Mouse (Mus musculus) macrophage (primary cell): ENCODE measurements at regions not wholly inside any gene's neighbourhood (a gene's known extent, or its start where the extent isn't known, plus 50 kb on each side); places are given as distances from the start of the nearest gene placed in this dataset.

ENCODE experiments used
- H3K27ac ChIP-seq: fragments of 350-480 bp; formaldehyde crosslinking; 2 replicates; pipeline ENCODE4 v1.9.0; 2021
- H3K36me3 ChIP-seq: fragments of 350-480 bp; formaldehyde crosslinking; 2 replicates; pipeline ENCODE4 v1.9.0; 2021; ENCODE audit errors: inconsistent target
- H3K4me3 ChIP-seq: fragments of 350-480 bp; formaldehyde crosslinking; 2 replicates; pipeline ENCODE4 v1.9.0; 2021; ENCODE audit errors: inconsistent target
- H3K79me2 ChIP-seq: fragments of 350-480 bp; formaldehyde crosslinking; 2 replicates; pipeline ENCODE4 v1.9.0; 2021; ENCODE audit errors: inconsistent target
- WGBS: methylation state at CpG from one replicate; pipeline ENCODE4 v1.1.7; 2026; ENCODE audit warnings: inconsistent platforms; ENCODE audit not compliant: missing documents; 5-methylcytosine and 5-hydroxymethylcytosine counted together

DNA sequence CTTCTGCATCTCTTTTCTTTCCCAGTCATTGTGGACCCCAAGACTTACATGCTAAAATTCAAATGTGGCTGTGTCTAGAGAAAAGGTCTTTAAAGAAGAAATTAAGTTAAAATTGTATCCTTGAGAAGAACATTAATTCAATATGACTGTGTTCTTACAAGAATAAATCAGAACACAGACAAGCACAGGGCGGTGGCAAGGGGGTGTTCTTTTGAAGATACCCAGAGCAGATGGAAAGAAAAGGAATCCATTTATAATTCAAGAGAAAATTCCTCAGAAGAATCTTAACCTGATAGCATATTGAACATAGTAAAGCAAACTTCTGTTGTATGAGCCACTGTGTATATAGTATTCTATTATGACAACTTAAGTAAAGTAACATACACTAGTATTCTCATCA lies 436.7 kb downstream of the Psat1 start:
- Histone ChIP-seq H3K4me3 (no peak overlapping the region), H3K27ac (no peak overlapping the region), H3K36me3 (no peaks in the 10 kb centered on the region), H3K79me2 (no peaks in the 10 kb centered on the region)
- 100% methylated on average over 1 of the region's 1 CpGs for WGBS

- H3K4me3 ChIP-seq, result no peak overlapping the region
- no peaks in the 10 kb centered on the region for H3K79me2 ChIP-seq
- no peak overlapping the region for H3K27ac ChIP-seq
- no peaks in the 10 kb centered on the region for H3K36me3 ChIP-seq
- WGBS, result 91% methylated on average over 1 of the region's 1 CpGs
These were observed 444.2 kb downstream of the Psat1 start for GRCm38 (mm10) chr19:15502985-15503354.

GRCm38 (mm10) chr19:15502315-15502984 lies 444.7 kb downstream of the Psat1 start:
- no peaks in the 10 kb centered on the region for H3K36me3 ChIP-seq
- H3K27ac ChIP-seq, result no peak overlapping the region
- no peaks in the 10 kb centered on the region for H3K79me2 ChIP-seq
- H3K4me3 ChIP-seq, result no peak overlapping the region
- 96% methylated on average over 9 of the region's 9 CpGs for WGBS

GRCm38 (mm10) chr19:15495532-15495931 lies 451.6 kb downstream of the Psat1 start:
- no peaks in the 10 kb centered on the region for H3K36me3 ChIP-seq
- H3K4me3 ChIP-seq, result no peak overlapping the region
- no peaks in the 10 kb centered on the region for H3K79me2 ChIP-seq
- 73% methylated on average over 1 of the region's 1 CpGs for WGBS
- no peak overlapping the region for H3K27ac ChIP-seq

DNA sequence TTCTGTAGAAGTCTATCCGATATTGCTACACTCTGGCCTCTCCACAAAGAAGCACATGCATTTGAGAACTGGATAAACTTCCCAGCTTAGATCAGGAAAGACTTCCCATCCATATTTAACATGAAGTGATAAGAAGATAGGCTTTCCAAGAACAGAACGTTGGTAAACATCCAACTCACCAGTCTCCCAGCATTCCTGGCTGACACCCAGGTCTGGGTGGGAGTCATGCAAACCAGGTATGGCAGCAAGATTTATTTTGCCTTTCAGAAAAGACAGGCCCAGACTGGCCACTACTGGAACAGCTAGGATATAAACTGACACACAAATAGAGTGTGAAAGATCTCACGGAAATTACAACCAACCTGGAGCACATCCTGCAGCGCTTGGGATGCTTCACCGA lies 459.6 kb downstream of the Psat1 start:
- WGBS, result 82% methylated on average over 5 of the region's 5 CpGs
- no peaks in the 10 kb centered on the region for H3K36me3 ChIP-seq
- no peak overlapping the region for H3K4me3 ChIP-seq
- no peaks in the 10 kb centered on the region for H3K79me2 ChIP-seq
- no peak overlapping the region for H3K27ac ChIP-seq

DNA sequence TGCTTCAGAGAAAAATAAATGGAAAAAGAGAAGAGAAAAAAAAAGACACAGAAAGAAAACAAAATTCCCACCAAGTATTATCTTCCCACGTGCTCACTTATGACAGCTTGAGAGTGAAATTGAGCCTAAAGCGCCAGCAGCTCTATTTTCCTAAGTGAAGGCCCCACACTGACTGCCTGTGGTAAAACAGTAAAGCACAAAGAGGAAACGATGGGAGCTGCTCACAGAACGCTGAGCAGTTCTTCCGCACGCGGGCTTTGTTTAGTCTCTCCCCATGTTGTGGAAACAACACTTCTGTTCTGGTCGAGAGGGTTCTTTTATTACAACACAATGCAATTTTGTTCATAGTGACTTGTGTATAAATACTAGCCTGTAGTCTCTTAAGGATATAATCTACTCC lies 465.5 kb downstream of the Psat1 start:
- 15% methylated on average over 8 of the region's 8 CpGs for WGBS
- Histone ChIP-seq H3K27ac (no peak overlapping the region), H3K79me2 (no peaks in the 10 kb centered on the region), H3K36me3 (no peaks in the 10 kb centered on the region), H3K4me3 (no peak overlapping the region)

DNA sequence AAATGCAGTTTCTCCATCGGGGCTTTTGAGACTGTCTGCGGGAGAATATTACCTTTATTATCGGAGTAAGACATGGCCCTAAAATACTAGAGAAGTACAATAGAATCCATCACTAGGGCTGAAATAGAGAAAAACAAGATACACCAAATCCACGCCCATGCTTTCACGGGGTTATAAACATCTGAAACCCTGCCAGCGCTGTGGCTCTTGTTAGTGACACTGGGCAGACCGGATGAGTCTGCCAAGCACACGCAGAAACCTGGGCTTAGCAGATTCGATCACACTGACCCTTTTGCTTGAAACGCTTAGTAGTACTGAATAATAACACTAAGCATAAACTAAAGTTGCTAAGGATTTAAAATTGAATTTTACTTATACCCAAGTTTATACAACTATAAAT lies 477.6 kb downstream of the Psat1 start:
- Histone ChIP-seq H3K27ac (no peak overlapping the region), H3K36me3 (no peaks in the 10 kb centered on the region), H3K4me3 (no peak overlapping the region), H3K79me2 (no peaks in the 10 kb centered on the region)
- 94% methylated on average over 10 of the region's 10 CpGs for WGBS

GRCm38 (mm10) chr19:15466713-15467112 lies 480.4 kb downstream of the Psat1 start:
- Histone ChIP-seq H3K4me3 (no peak overlapping the region), H3K36me3 (no peaks in the 10 kb centered on the region), H3K27ac (no peak overlapping the region), H3K79me2 (no peaks in the 10 kb centered on the region)
- 95% methylated on average over 8 of the region's 8 CpGs for WGBS

DNA sequence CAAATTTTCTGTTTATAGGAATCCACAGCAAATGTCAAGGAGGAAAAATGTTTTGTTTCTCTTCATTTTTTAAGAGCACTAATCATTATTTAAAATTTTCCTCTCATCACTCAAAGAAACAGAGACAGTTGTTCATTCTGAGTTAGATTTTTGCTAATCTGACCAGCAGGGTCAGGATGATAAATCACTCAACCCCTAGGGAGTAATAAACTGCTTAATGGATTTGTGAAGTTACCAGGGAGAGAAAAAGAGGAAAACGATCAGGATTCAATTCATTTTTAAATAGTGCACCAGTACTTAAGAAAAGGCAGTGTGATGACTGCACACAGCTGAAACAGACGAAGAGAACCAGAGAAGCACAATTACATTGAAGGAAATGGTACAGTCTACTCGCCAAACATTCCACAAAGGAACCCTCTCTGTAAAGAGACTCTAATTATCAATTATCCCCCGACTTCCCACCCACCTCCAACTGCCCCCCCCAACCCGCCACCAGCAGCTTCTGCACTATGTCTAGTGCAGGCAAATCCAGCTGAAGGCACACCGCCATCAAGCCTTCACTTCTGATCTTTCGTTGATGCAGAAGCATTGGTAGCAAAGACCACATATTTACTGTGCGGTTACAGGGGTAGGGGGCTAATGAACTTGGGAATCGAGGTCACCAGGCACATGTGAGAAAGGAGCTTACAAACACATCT lies 481.9 kb downstream of the Psat1 start:
- Histone ChIP-seq H3K36me3 (no peaks in the 10 kb centered on the region), H3K79me2 (no peaks in the 10 kb centered on the region), H3K27ac (no peak overlapping the region), H3K4me3 (no peak overlapping the region)
- 83% methylated on average over 9 of the region's 9 CpGs for WGBS

- H3K36me3 ChIP-seq, result no peaks in the 10 kb centered on the region
- no peak overlapping the region for H3K4me3 ChIP-seq
- H3K27ac ChIP-seq, result no peak overlapping the region
- H3K79me2 ChIP-seq, result no peaks in the 10 kb centered on the region
- 80% methylated on average over 4 of the region's 4 CpGs for WGBS
These were observed 489.3 kb downstream of the Psat1 start for GRCm38 (mm10) chr19:15457793-15458192.

- H3K79me2 ChIP-seq, result no peaks in the 10 kb centered on the region
- H3K36me3 ChIP-seq, result no peaks in the 10 kb centered on the region
- no peak overlapping the region for H3K27ac ChIP-seq
- WGBS, result 57% methylated on average over 9 of the region's 9 CpGs
- no peak overlapping the region for H3K4me3 ChIP-seq
These were observed 490.0 kb downstream of the Psat1 start for GRCm38 (mm10) chr19:15456943-15457735.

DNA sequence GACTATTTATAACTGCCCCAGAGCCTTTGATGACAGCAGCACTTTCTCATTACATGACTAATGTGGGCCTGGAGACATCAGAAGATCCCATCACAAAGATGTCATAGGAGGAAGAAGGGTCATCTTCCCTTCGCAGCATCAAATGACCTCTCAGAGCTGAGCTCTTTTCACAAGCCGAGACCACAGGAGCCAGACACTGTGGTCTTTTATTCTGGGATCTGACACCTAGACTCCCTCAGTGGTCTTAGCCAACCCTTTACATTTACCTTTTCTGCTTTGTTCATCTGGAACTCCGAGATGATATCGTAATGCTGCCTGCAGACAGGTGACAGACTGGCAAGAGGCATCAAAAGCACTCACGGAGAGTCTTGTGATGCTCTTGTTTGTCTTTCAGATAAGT lies 498.1 kb downstream of the Psat1 start:
- 90% methylated on average over 5 of the region's 5 CpGs for WGBS
- Histone ChIP-seq H3K79me2 (no peaks in the 10 kb centered on the region), H3K27ac (no peak overlapping the region), H3K4me3 (no peak overlapping the region), H3K36me3 (no peaks in the 10 kb centered on the region)

- no peaks in the 10 kb centered on the region for H3K36me3 ChIP-seq
- H3K27ac ChIP-seq, result no peak overlapping the region
- no peaks in the 10 kb centered on the region for H3K79me2 ChIP-seq
- no peak overlapping the region for H3K4me3 ChIP-seq
- 84% methylated on average over 5 of the region's 5 CpGs for WGBS
These were observed 515.3 kb downstream of the Psat1 start for GRCm38 (mm10) chr19:15431798-15432197.

- H3K4me3 ChIP-seq, result no peak overlapping the region
- H3K36me3 ChIP-seq, result no peaks in the 10 kb centered on the region
- WGBS, result 26% methylated on average over 3 of the region's 3 CpGs
- H3K27ac ChIP-seq, result no peak overlapping the region
- H3K79me2 ChIP-seq, result no peaks in the 10 kb centered on the region
These were observed 525.8 kb downstream of the Psat1 start for GRCm38 (mm10) chr19:15421311-15421710.

DNA sequence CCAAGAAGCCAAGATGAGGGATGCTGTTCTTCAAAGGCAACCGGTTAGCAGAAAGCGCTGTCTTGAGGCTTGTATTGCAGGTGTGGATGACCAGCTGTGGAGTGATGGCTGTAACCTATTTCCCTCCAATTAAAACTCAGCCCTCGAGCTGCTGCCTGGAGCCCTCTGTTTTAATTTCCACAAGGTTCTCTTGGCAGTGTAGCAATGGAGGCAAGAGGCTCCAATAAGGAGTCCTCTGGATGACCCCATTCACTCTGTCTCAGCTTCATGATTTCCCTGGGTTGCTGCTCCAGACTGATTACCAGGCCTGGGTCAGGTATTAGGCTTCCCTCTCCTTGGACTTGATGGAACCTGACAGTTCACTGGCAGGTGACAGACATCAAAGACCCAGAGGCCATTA lies 548.5 kb downstream of the Psat1 start:
- H3K79me2 ChIP-seq, result no peaks in the 10 kb centered on the region
- no peak overlapping the region for H3K27ac ChIP-seq
- no peak overlapping the region for H3K4me3 ChIP-seq
- 76% methylated on average over 3 of the region's 3 CpGs for WGBS
- no peaks in the 10 kb centered on the region for H3K36me3 ChIP-seq
